Mouse (Mus musculus): ENCODE data around the gene Med13l. TPM values are rescaled to one million over a fixed set of nuclear protein-coding genes. Genes with fewer than 3 reads are reported as not detected.

Gene Med13l
- polyA plus RNA-seq, 1 experiment from 2014 or later = 12.2 TPM

- no peak for ATAC-seq (ENCODE audit: low read depth)
- Histone ChIP-seq H3K36me3 (ENCODE audit: control insufficient read depth, insufficient read depth) (peaks cover 8% of the 10 kb centered on the region), H3K4me3 (ENCODE audit: low read depth, low read length) (no peak overlapping the region), H3K27ac (ENCODE audit: low read length) (no peak overlapping the region), H3K4me2 (ENCODE audit: low read depth, low read length) (no peak overlapping the region), H3K27me3 (ENCODE audit: control insufficient read depth, insufficient read depth, low read depth, low read length) (no peaks in the 10 kb centered on the region), H3K9ac (ENCODE audit: low read depth, low read length) (no peak overlapping the region), H3K9me3 (replicated peaks; ENCODE audit: control insufficient read depth, low read length) (no peaks in the 10 kb centered on the region), H3K4me1 (ENCODE audit: control insufficient read depth, low read depth, low read length) (peaks cover 30% of the 10 kb centered on the region)
- whole genome bisulfite sequencing (ENCODE audit: insufficient replicate concordance) = 61% methylated on average over 14 of the region's 14 CpGs
Observed at GRCm38 (mm10) chr5:118594470-118595236, 34.2 kb downstream of the Med13l start.

DNA sequence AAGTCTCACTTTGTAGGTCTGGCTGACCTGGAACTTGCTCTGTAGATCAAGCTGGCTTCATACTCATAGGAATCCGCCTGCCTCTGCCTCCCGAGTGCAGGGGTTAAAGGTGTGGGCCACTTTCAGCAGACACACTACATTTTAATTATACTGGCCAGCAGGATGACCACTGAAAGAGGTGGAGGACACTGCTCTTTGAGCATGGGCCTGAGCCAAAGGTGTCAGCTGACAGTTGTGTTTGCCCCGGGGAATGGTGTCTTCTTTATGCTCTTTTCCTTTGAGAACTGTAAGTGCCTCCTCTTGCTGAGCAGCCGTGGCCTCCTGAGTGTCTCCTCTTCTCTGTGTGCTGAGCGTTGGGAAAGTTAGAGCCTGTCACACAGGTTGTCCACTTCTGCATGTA is 35.4 kb downstream of the Med13l start:
- Histone ChIP-seq H3K27me3 (ENCODE audit: control insufficient read depth, insufficient read depth, low read depth, low read length) (no peaks in the 10 kb centered on the region), H3K4me1 (ENCODE audit: control insufficient read depth, low read depth, low read length) (peaks cover 18% of the 10 kb centered on the region), H3K9ac (ENCODE audit: low read depth, low read length) (no peak overlapping the region), H3K36me3 (ENCODE audit: control insufficient read depth, insufficient read depth) (peaks cover 8% of the 10 kb centered on the region), H3K9me3 (replicated peaks; ENCODE audit: control insufficient read depth, low read length) (no peaks in the 10 kb centered on the region), H3K4me2 (ENCODE audit: low read depth, low read length) (no peak overlapping the region), H3K4me3 (ENCODE audit: low read depth, low read length) (no peak overlapping the region), H3K27ac (ENCODE audit: low read length) (no peak overlapping the region)
- no peak for ATAC-seq (ENCODE audit: low read depth)
- 80% methylated on average over 5 of the region's 5 CpGs for WGBS (ENCODE audit: insufficient replicate concordance)

DNA sequence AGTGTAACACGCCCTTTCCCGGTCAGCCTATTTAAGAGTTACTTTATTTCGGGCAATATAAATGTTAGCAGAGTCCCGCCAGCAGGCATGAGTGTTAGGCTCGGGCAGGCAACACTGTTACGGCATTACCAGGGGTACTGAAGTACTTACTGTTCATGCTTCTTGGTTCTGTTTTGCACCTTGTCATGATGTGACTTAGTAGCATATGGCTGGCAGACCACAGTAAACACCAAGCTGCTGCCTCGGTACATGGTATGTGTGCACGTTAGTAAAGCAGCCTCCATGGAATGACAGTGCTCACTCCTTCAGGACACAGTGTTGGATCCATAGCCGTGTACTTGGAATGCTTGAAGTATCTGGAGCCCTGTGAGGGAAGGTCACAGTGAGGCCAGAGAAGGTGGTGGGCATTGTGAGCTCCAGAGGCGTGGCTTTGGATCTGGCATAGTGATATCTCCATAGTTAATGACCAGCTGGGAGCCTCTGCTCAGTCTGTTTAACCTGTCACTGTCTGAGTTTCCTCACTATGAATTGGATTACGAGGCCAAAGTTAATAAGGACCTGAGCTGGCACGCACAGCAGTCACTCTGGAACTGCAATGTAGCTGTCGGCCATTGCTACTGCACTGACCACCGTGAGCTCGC is 36.1 kb downstream of the Med13l start:
- no peak overlapping the region for H3K4me3 ChIP-seq (ENCODE audit: low read depth, low read length)
- no peak for ATAC-seq (ENCODE audit: low read depth)
- no peak overlapping the region for H3K9ac ChIP-seq (ENCODE audit: low read depth, low read length)
- H3K36me3 ChIP-seq (ENCODE audit: control insufficient read depth, insufficient read depth) = peaks cover 8% of the 10 kb centered on the region
- H3K27ac ChIP-seq (ENCODE audit: low read length) = no peak overlapping the region
- H3K27me3 ChIP-seq (ENCODE audit: control insufficient read depth, insufficient read depth, low read depth, low read length) = no peaks in the 10 kb centered on the region
- WGBS (ENCODE audit: insufficient replicate concordance) = 86% methylated on average over 15 of the region's 15 CpGs
- H3K4me1 ChIP-seq (ENCODE audit: control insufficient read depth, low read depth, low read length) = peaks cover 12% of the 10 kb centered on the region
- H3K4me2 ChIP-seq (ENCODE audit: low read depth, low read length) = no peak overlapping the region
- H3K9me3 ChIP-seq (replicated peaks; ENCODE audit: control insufficient read depth, low read length) = no peaks in the 10 kb centered on the region

DNA sequence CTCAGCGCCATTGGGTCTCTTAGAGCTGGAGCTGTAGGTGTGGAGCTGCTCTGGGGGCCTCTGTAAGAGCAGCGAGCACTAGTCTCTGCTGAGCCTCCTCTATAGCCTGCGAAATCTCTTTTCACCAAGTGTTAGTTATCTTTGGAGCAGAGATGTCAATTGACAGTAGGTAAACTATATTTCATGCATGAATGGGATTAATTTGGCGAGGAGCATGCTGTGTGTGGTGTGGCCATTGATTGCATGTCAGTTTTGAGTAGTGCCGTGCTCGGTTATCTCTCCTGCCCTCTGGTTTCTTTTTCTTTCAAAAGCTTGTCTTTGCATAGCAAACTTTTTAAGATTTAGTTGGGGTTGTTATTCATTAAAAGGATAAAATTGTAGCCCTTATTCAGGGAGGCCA is 38.1 kb downstream of the Med13l start:
- ATAC-seq (ENCODE audit: low read depth) = no peak
- H3K27me3 ChIP-seq (ENCODE audit: control insufficient read depth, insufficient read depth, low read depth, low read length) = no peaks in the 10 kb centered on the region
- no peak overlapping the region for H3K27ac ChIP-seq (ENCODE audit: low read length)
- H3K4me3 ChIP-seq (ENCODE audit: low read depth, low read length) = no peak overlapping the region
- H3K4me1 ChIP-seq (ENCODE audit: control insufficient read depth, low read depth, low read length) = peaks cover 5% of the 10 kb centered on the region
- peaks cover 3% of the 10 kb centered on the region for H3K36me3 ChIP-seq (ENCODE audit: control insufficient read depth, insufficient read depth)
- 55% methylated on average over 6 of the region's 6 CpGs for WGBS (ENCODE audit: insufficient replicate concordance)
- no peaks in the 10 kb centered on the region for H3K9me3 ChIP-seq (replicated peaks; ENCODE audit: control insufficient read depth, low read length)
- H3K9ac ChIP-seq (ENCODE audit: low read depth, low read length) = no peak overlapping the region
- H3K4me2 ChIP-seq (ENCODE audit: low read depth, low read length) = no peak overlapping the region

DNA sequence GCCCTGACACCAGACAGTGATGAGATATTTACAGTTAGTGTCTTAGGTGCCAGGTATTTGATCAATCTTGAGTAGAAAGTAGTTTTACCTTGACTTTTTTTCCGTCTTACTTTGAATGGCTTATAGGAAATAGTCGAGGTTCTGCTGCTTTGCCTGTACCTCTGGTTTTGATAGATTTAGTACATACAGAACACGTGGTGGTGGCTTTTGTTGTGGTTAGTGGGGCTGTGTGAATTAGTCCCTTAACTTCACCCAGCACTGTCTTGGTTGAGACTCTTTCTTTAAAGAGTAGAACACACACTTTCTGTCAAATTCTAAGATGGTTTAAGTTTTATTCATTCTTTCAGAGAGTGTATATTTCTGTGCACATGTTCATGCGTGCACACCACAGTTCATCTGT is 41.0 kb downstream of the Med13l start:
- Histone ChIP-seq H3K36me3 (ENCODE audit: control insufficient read depth, insufficient read depth) (peaks cover 3% of the 10 kb centered on the region), H3K4me2 (ENCODE audit: low read depth, low read length) (no peak overlapping the region), H3K4me3 (ENCODE audit: low read depth, low read length) (no peak overlapping the region), H3K9me3 (replicated peaks; ENCODE audit: control insufficient read depth, low read length) (no peaks in the 10 kb centered on the region), H3K9ac (ENCODE audit: low read depth, low read length) (no peak overlapping the region), H3K27me3 (ENCODE audit: control insufficient read depth, insufficient read depth, low read depth, low read length) (no peaks in the 10 kb centered on the region), H3K27ac (ENCODE audit: low read length) (no peak overlapping the region), H3K4me1 (ENCODE audit: control insufficient read depth, low read depth, low read length) (peaks cover 9% of the 10 kb centered on the region)
- WGBS (ENCODE audit: insufficient replicate concordance) = 55% methylated on average over 4 of the region's 4 CpGs
- no peak for ATAC-seq (ENCODE audit: low read depth)

DNA sequence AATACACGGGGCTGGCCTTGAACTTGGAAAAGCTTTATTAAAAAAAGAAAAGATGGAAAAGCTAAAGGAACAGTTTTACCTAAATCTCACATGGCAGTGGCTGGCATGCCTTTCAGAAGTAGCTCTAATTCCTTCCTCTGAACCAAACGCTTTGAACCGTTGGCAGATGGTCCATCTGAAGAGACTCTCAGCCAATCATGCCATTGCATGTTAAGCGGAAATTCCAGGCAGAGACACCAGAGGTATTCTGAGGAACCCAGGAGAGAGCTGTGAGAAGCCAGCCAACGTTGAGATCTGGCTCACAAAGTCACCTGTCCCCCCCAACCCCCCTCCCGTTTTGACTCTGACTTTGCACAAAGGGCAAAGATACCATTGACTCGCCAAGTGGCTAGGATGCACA is 42.2 kb downstream of the Med13l start:
- no peak overlapping the region for H3K4me2 ChIP-seq (ENCODE audit: low read depth, low read length)
- no peak overlapping the region for H3K4me3 ChIP-seq (ENCODE audit: low read depth, low read length)
- H3K27me3 ChIP-seq (ENCODE audit: control insufficient read depth, insufficient read depth, low read depth, low read length) = no peaks in the 10 kb centered on the region
- H3K4me1 ChIP-seq (ENCODE audit: control insufficient read depth, low read depth, low read length) = peaks cover 8% of the 10 kb centered on the region
- H3K9ac ChIP-seq (ENCODE audit: low read depth, low read length) = no peak overlapping the region
- no peak for ATAC-seq (ENCODE audit: low read depth)
- H3K27ac ChIP-seq (ENCODE audit: low read length) = no peak overlapping the region
- H3K36me3 ChIP-seq (ENCODE audit: control insufficient read depth, insufficient read depth) = no peaks in the 10 kb centered on the region
- 77% methylated on average over 7 of the region's 7 CpGs for WGBS (ENCODE audit: insufficient replicate concordance)
- no peaks in the 10 kb centered on the region for H3K9me3 ChIP-seq (replicated peaks; ENCODE audit: control insufficient read depth, low read length)

DNA sequence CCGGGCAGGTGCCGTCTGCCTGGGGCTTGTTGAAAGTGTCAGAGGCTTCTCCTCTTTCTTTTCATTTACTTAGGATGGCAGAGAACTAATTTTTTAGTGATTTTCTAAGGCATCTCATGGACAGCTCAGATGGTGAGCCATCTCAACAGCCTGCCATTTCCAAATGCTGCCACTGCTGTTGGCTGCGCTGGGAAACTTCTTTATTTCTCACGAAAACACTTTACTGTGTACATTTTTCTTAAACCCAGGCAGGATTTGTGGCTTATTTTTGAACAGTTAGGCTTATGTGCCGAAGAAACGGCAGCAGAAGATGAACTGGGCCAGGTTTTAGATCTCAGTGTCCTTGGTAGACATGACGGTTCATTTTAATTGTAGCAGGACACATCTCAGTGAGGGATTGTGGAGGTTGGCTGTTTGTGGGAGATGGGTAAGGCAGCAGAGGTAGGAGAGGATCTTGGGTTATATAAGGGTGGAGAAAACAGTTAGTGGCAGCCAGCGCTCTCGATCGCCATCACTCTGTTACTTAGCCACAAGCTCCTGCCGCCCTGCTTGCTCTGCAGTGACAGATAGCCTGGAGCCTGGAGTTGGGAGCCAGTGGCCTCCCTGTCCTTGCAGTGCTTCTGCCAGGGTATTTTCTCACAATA is 45.1 kb downstream of the Med13l start:
- H3K27me3 ChIP-seq (ENCODE audit: control insufficient read depth, insufficient read depth, low read depth, low read length) = no peaks in the 10 kb centered on the region
- no peak overlapping the region for H3K4me3 ChIP-seq (ENCODE audit: low read depth, low read length)
- H3K9ac ChIP-seq (ENCODE audit: low read depth, low read length) = no peak overlapping the region
- H3K9me3 ChIP-seq (replicated peaks; ENCODE audit: control insufficient read depth, low read length) = no peaks in the 10 kb centered on the region
- no peak overlapping the region for H3K4me2 ChIP-seq (ENCODE audit: low read depth, low read length)
- H3K4me1 ChIP-seq (ENCODE audit: control insufficient read depth, low read depth, low read length) = peaks cover 8% of the 10 kb centered on the region
- 73% methylated on average over 11 of the region's 11 CpGs for WGBS (ENCODE audit: insufficient replicate concordance)
- ATAC-seq (ENCODE audit: low read depth) = no peak
- H3K36me3 ChIP-seq (ENCODE audit: control insufficient read depth, insufficient read depth) = no peaks in the 10 kb centered on the region
- H3K27ac ChIP-seq (ENCODE audit: low read length) = no peak overlapping the region

- Histone ChIP-seq H3K9me3 (replicated peaks; ENCODE audit: control insufficient read depth, low read length) (no peaks in the 10 kb centered on the region), H3K9ac (ENCODE audit: low read depth, low read length) (no peak overlapping the region), H3K4me3 (ENCODE audit: low read depth, low read length) (no peak overlapping the region), H3K27me3 (ENCODE audit: control insufficient read depth, insufficient read depth, low read depth, low read length) (no peaks in the 10 kb centered on the region), H3K4me2 (ENCODE audit: low read depth, low read length) (no peak overlapping the region), H3K36me3 (ENCODE audit: control insufficient read depth, insufficient read depth) (no peaks in the 10 kb centered on the region), H3K4me1 (ENCODE audit: control insufficient read depth, low read depth, low read length) (peaks cover 8% of the 10 kb centered on the region), H3K27ac (ENCODE audit: low read length) (no peak overlapping the region)
- ATAC-seq (ENCODE audit: low read depth) = peak; percentile 37; the same call in 1 of the 2 replicates
- WGBS (ENCODE audit: insufficient replicate concordance) = 57% methylated on average over 13 of the region's 13 CpGs
Observed at GRCm38 (mm10) chr5:118606636-118607035, 46.2 kb downstream of the Med13l start.

GRCm38 (mm10) chr5:118607900-118608299 is 47.4 kb downstream of the Med13l start:
- Histone ChIP-seq H3K27ac (ENCODE audit: low read length) (no peak overlapping the region), H3K9me3 (replicated peaks; ENCODE audit: control insufficient read depth, low read length) (no peaks in the 10 kb centered on the region), H3K4me1 (ENCODE audit: control insufficient read depth, low read depth, low read length) (peaks cover 13% of the 10 kb centered on the region), H3K9ac (ENCODE audit: low read depth, low read length) (no peak overlapping the region), H3K27me3 (ENCODE audit: control insufficient read depth, insufficient read depth, low read depth, low read length) (no peaks in the 10 kb centered on the region), H3K4me2 (ENCODE audit: low read depth, low read length) (no peak overlapping the region), H3K36me3 (ENCODE audit: control insufficient read depth, insufficient read depth) (no peaks in the 10 kb centered on the region), H3K4me3 (ENCODE audit: low read depth, low read length) (no peak overlapping the region)
- 70% methylated on average over 1 of the region's 1 CpGs for WGBS (ENCODE audit: insufficient replicate concordance)
- no peak for ATAC-seq (ENCODE audit: low read depth)
